ENCODE assay signal across 23 mouse cellular contexts in genomic region chr10:22845351-22845750, GRCm38 (mm10). TPM values are rescaled to one million over a fixed set of nuclear protein-coding genes. Genes with fewer than 3 reads are reported as not detected.
DNase-seq lines count a peak whose midpoint lies in the region; ATAC-seq and TF ChIP-seq lines count a peak whose summit lies in the region.
"Had no signal": no experiment of that assay in that cellular context is flagged by ENCODE, and none has a peak within 500 bp of the region (broad histone marks: within the 10 kb centered on the region; RNA-seq: fewer than 3 reads in every experiment).

No protein-coding gene starts in this region.

- H3K9ac ChIP-seq in kidney, postnatal 0 days (ENCODE audit: low read depth, low read length): no peak overlapping the region
- H3K9ac ChIP-seq in lung, postnatal 0 days (replicated peaks; ENCODE audit: low read depth): no peak overlapping the region
- H3K9ac ChIP-seq in midbrain, embryonic 11.5 days (ENCODE audit: low read length): no peak overlapping the region

- peak; percentile 49 for DNase-seq in kidney, postnatal 0 days (ENCODE audit: low spot score)
- no peak for DNase-seq in kidney, adult 8-10 months
- DNase-seq in lung, postnatal 0 days (ENCODE audit: low spot score): peak; percentile 32
- no peak for DNase-seq in lung, postnatal 10 days
- peak; percentile 91 for DNase-seq in midbrain, embryonic 11.5 days (ENCODE audit: low spot score, missing footprints)
- no peak for DNase-seq in midbrain, embryonic 10.5 days (ENCODE audit: low spot score)
- DNase-seq in retina, postnatal 1 day: peak; percentile 15
- no peak for DNase-seq in retina, embryonic 14.5 days (ENCODE audit: low spot score)
- DNase-seq: adrenal gland, adult 2 months; adrenal gland, adult 8-10 months; adrenal gland, postnatal 10 days; adrenal gland, postnatal 14 days; adrenal gland, postnatal 25 days; adrenal gland, postnatal 36 days; B cell, adult 2 months; cerebellum, adult 11 months; cerebellum, adult 11-12 months had no signal

- no peak overlapping the region for H3K4me2 ChIP-seq in kidney, postnatal 0 days (ENCODE audit: low read length)
- H3K4me2 ChIP-seq in lung, postnatal 0 days (replicated peaks; ENCODE audit: low read depth, low read length): no peak overlapping the region
- no peak overlapping the region for H3K4me2 ChIP-seq in midbrain, embryonic 11.5 days

- H3K4me1 ChIP-seq in kidney, postnatal 0 days (replicated peaks; ENCODE audit: insufficient read depth, low read length): peaks cover 4% of the 10 kb centered on the region; the same call in 1 of the 2 replicates
- no peaks in the 10 kb centered on the region for H3K4me1 ChIP-seq in lung, postnatal 0 days (ENCODE audit: insufficient read depth, low read depth, low read length)
- H3K4me1 ChIP-seq in midbrain, embryonic 11.5 days (ENCODE audit: control insufficient read depth, insufficient read depth, low read length): no peaks in the 10 kb centered on the region
- peaks cover 13% of the 10 kb centered on the region for H3K4me1 ChIP-seq in midbrain, embryonic 10.5 days

- no peak overlapping the region for H3K27ac ChIP-seq in kidney, postnatal 0 days
- no peak overlapping the region for H3K27ac ChIP-seq in lung, postnatal 0 days (ENCODE audit: low read length)
- H3K27ac ChIP-seq in midbrain, embryonic 11.5 days (ENCODE audit: low read depth, low read length): no peak overlapping the region
- no peak overlapping the region for H3K27ac ChIP-seq in midbrain, embryonic 10.5 days (replicated peaks)

- H3K36me3 ChIP-seq in kidney, postnatal 0 days (ENCODE audit: insufficient read depth, low read length): no peaks in the 10 kb centered on the region
- H3K36me3 ChIP-seq in lung, postnatal 0 days (ENCODE audit: insufficient read depth, low read length): no peaks in the 10 kb centered on the region
- H3K36me3 ChIP-seq in midbrain, embryonic 11.5 days (ENCODE audit: control insufficient read depth, insufficient read depth, low read length): no peaks in the 10 kb centered on the region
- no peaks in the 10 kb centered on the region for H3K36me3 ChIP-seq in midbrain, embryonic 10.5 days
- H3K36me3 ChIP-seq: G1E had no signal

- no peaks in the 10 kb centered on the region for H3K9me3 ChIP-seq in kidney, postnatal 0 days (replicated peaks; ENCODE audit: low read length)
- H3K9me3 ChIP-seq in lung, postnatal 0 days (ENCODE audit: low read length): no peaks in the 10 kb centered on the region
- H3K9me3 ChIP-seq in midbrain, embryonic 11.5 days (ENCODE audit: control insufficient read depth, low read length): no peaks in the 10 kb centered on the region
- no peaks in the 10 kb centered on the region for H3K9me3 ChIP-seq in midbrain, embryonic 10.5 days (replicated peaks)
- H3K9me3 ChIP-seq: G1E had no signal

- no peak for TF ChIP-seq CTCF in kidney, postnatal 0 days (IDR thresholded peaks at IDR 0.05; ENCODE audit: low read depth)
- no peak for TF ChIP-seq CTCF in lung, postnatal 0 days (IDR thresholded peaks at IDR 0.05)

- H3K27me3 ChIP-seq in kidney, postnatal 0 days (ENCODE audit: insufficient read depth, low read length): no peaks in the 10 kb centered on the region
- H3K27me3 ChIP-seq in lung, postnatal 0 days (replicated peaks; ENCODE audit: insufficient read depth, low read length): no peaks in the 10 kb centered on the region
- H3K27me3 ChIP-seq in midbrain, embryonic 11.5 days (ENCODE audit: control insufficient read depth, insufficient read depth, low read length): peaks cover 48% of the 10 kb centered on the region
- H3K27me3 ChIP-seq in midbrain, embryonic 10.5 days (ENCODE audit: low read depth, poor library complexity, severe bottlenecking): peaks cover 75% of the 10 kb centered on the region
- H3K27me3 ChIP-seq: CH12.LX had no signal

- no peak overlapping the region for H3K4me3 ChIP-seq in kidney, postnatal 0 days (replicated peaks; ENCODE audit: low read depth, low read length)
- H3K4me3 ChIP-seq in lung, postnatal 0 days (ENCODE audit: low read depth, low read length): no peak overlapping the region
- no peak overlapping the region for H3K4me3 ChIP-seq in midbrain, embryonic 11.5 days (ENCODE audit: low read depth, low read length)
- no peak overlapping the region for H3K4me3 ChIP-seq in midbrain, embryonic 10.5 days

- WGBS in kidney, postnatal 0 days: 22% methylated on average over 3 of the region's 3 CpGs
- WGBS in lung, postnatal 0 days: 14% methylated on average over 3 of the region's 3 CpGs
- 3% methylated on average over 3 of the region's 3 CpGs for WGBS in midbrain, embryonic 11.5 days
- 5% methylated on average over 3 of the region's 3 CpGs for WGBS in midbrain, embryonic 10.5 days

- no peak for ATAC-seq in kidney, postnatal 0 days (replicated peaks; ENCODE audit: low FRiP score, low read depth)
- ATAC-seq in lung, postnatal 0 days: peak; percentile 23; the same call in 1 of the 2 replicates
- no peak for ATAC-seq in midbrain, embryonic 11.5 days (ENCODE audit: low FRiP score)
- ATAC-seq: activated CD4-positive, CD25-positive, alpha-beta regulatory T cell, adult 4 months; CD4-positive, CD25-positive, alpha-beta regulatory T cell, adult 4 months; Patski had no signal

- TF ChIP-seq EP300 in lung, postnatal 0 days (IDR thresholded peaks at IDR 0.05): no peak

RNA-seq across cellular contexts. Expression of gene Tcf21, which starts 25.4 kb away (rescaled TPM):
- 413 and 438 TPM in 2 replicates for polyA plus RNA-seq in kidney, postnatal 0 days (2015; fragmentation: Nextera tagmentation; extraction: Ambion mirVana)
- polyA plus RNA-seq in lung, postnatal 0 days (2015; fragmentation: Nextera tagmentation; extraction: Ambion mirVana): 697 and 750 TPM in 2 replicates
- polyA plus RNA-seq in midbrain, embryonic 11.5 days (2014; fragmentation: Nextera tagmentation; extraction: Ambion mirVana): 0.11 TPM in 1 of 2 replicates, not detected in the other
- not detected in 2 replicates for polyA plus RNA-seq in midbrain, embryonic 10.5 days (2016; fragmentation: Nextera tagmentation; extraction: Ambion mirVana)
- polyA plus RNA-seq: activated CD4-positive, CD25-positive, alpha-beta regulatory T cell, adult 4 months; C2C12; G1E; Patski had no signal

Comparison
In these comparisons a context has a peak if more than half of its experiments do, and no peak if none do; other contexts are left out.
1. DNase-seq: peak in kidney, postnatal 0 days (single experiment), lung, postnatal 0 days (single experiment), midbrain, embryonic 11.5 days (single experiment) and retina, postnatal 1 day (single experiment); none in kidney, adult 8-10 months (0 of 2), lung, postnatal 10 days (single experiment), midbrain, embryonic 10.5 days (single experiment) and retina, embryonic 14.5 days (single experiment).
2. RNA of gene Tcf21, which starts 25.4 kb away (polyA plus RNA-seq): 697 to 750 TPM in lung, postnatal 0 days and 413 to 438 TPM in kidney, postnatal 0 days; 0.11 TPM in midbrain, embryonic 11.5 days and not detected in midbrain, embryonic 10.5 days; every median in the first group is over 100 times any median in the second.